Mouse (Mus musculus): Measurements from ENCODE around the gene Zfp72.
A peak's percentile ranks its signal among the peaks of the same experiment; 100 is the strongest.

Zfp72 gene

GRCm38 (mm10) chr13:74390371-74390990, at the start of gene Zfp72:
Zfp72 (minus strand) TSS chr13:74390836.
- peak; percentile 84 to 87 for DNase-seq

- no peak for DNase-seq
Observed at GRCm38 (mm10) chr13:74439895-74440294, 49.3 kb upstream of the Zfp72 start.

- peak; percentile 9 to 55 for DNase-seq
Observed at GRCm38 (mm10) chr13:74399298-74399839, 8.7 kb upstream of the Zfp72 start, which contains the start of gene Ftl1-ps1. Ftl1-ps1 (plus strand) TSS chr13:74399694.

GRCm38 (mm10) chr13:74391156-74391555, 520 bp upstream of the Zfp72 start:
- no peak for DNase-seq

- DNase-seq, result no peak
Observed at GRCm38 (mm10) chr13:74389730-74390129, 906 bp downstream of the Zfp72 start.

GRCm38 (mm10) chr13:74382289-74382688, 8.3 kb downstream of the Zfp72 start:
- no peak for DNase-seq

- DNase-seq, result peak in 1 of 2 experiments; percentile 34
Observed at GRCm38 (mm10) chr13:74381533-74382276, 8.9 kb downstream of the Zfp72 start.

- peak; percentile 43 to 67 for DNase-seq
Observed at GRCm38 (mm10) chr13:74363859-74364235, 26.8 kb downstream of the Zfp72 start, which contains the start of gene Lrrc14b. Lrrc14b (minus strand) TSS chr13:74364005.

- peak; percentile 5 to 63 for DNase-seq
Observed at GRCm38 (mm10) chr13:74363176-74363858, 27.3 kb downstream of the Zfp72 start.

- no peak for DNase-seq
Observed at GRCm38 (mm10) chr13:74362218-74362617, 28.4 kb downstream of the Zfp72 start.

- no peak for DNase-seq
Observed at GRCm38 (mm10) chr13:74356491-74356890, 34.1 kb downstream of the Zfp72 start.

- peak in 1 of 2 experiments; percentile 15 for DNase-seq
Observed at GRCm38 (mm10) chr13:74350435-74350906, 40.2 kb downstream of the Zfp72 start.

GRCm38 (mm10) chr13:74349566-74350434, 40.8 kb downstream of the Zfp72 start, which contains the start of the genes Sdha and Ccdc127:
Sdha (minus strand) TSS chr13:74350280.
Ccdc127 (plus strand) TSS chr13:74350309.
- DNase-seq, result peak; percentile 96 to 97

GRCm38 (mm10) chr13:74341036-74341435, 49.6 kb downstream of the Zfp72 start:
- DNase-seq, result peak; percentile 43 to 59

GRCm38 (mm10) chr13:74329321-74329720, 61.3 kb downstream of the Zfp72 start:
- no peak for DNase-seq
